Mouse (Mus musculus): ENCODE measurements around the gene Lin7a.

Lin7a gene

DNA sequence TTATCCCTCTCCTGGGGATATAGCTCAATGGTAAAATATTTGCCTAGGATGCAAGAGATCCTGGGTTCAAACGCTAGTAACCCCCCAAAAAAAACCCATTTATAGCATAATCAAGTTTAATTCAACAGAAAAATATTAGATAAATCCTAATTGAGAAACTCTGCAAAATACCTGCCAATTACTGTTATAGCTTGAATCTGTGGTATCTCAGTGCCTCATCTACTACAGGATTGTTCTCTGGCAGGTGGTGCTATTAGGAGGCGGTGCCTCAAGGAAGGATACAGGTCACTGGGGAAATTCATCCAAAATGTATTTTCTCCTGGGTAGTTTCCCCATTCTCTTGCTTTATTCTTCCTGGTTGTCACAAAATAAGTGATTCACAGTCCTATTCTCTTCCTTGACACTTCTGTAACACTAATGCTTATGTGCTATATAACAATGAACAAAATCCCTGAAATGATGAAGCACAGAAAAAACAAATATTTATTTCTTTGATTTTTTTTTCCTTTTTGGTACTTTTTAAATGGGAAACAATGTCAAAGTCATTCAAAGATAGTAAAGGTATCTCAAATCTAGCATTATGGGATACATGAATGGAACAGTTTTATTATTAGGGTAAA, 38.9 kb upstream of the Lin7a start:
- no peak for TF ChIP-seq GATA4 (IDR thresholded peaks at IDR 0.05; ENCODE audit: insufficient replicate concordance, low read length)

DNA sequence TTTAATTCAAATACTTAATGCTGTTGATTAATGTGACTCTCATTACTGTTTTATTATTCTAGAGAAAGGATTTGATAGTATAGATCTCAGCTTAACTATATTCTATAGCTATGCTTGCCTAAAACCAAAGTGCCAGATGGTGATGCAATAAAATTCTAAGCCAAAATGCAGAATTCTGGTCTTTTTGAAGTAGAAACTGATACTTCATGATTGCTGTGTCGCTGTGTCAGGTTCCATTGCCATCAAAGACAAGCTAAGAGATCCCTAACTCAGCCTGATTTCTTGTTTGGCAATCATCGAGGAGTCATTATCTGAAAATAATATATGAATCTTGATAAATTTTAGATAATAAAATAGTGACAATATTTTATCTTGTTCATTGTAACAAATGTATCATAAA, 38.3 kb upstream of the Lin7a start:
- no peak for TF ChIP-seq GATA4 (IDR thresholded peaks at IDR 0.05; ENCODE audit: insufficient replicate concordance, low read length)

DNA sequence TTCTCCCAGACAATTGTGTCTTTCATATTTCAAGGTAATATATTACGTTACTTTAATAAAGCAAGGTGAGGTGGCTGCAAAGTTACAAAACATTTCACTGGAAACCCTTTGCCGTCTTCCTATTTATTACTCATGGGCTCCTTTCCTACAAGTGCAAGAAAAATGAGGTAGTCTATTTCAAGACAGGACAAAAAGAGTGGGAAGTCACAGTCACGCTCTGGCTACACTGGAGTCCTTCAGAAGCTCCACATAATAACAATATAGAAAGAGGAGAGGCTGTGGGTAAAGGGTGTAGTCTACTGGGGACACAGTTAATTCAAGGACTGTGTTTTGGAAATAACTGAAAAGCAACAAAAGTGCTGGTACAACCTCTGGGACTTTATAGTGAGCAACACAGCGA, 37.7 kb upstream of the Lin7a start:
- no peak for TF ChIP-seq GATA4 (IDR thresholded peaks at IDR 0.05; ENCODE audit: insufficient replicate concordance, low read length)

DNA sequence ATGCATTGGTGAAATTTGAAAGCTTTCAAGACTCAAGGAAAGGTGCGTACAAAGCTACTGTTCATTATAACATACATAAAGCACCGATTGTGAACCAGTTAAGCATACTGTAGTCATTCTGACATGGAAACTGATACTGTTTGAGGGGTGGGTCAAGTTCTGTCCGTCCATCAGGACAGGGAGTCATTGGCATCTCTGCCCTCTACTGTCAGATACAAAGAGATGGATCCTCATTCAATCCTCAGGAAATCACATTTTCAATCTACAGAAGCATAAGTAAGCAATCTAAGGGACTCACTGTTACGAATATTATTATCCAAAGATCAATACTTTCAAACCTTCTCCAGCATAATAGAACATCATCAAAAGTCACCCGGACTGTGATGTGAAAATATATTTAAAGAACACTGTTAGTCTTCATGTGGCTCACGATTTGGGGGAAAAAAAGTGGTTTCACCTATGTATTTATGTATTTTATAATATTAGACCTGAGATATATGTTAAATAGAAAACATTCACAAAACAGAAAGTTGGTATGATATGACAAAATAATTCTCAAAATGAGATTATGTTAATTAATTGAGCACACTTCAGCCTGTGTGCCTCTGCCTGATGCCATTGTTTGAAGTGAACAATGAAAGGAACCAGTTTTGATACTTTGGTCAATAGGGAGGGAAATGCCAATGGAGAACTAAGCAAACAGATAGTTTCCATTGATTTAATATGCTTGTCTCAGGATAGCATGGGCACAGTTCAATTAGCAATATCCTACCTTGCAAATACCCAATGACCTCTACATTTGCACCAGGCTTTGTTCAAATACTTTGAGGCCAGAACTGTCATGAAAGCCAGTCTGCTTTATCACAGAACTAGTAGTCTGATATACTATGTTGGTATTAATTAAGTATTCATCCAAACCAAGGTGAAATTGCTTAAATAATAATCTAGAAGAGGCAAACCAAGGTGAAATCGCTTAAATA, 36.8 kb upstream of the Lin7a start:
- no peak for TF ChIP-seq GATA4 (IDR thresholded peaks at IDR 0.05; ENCODE audit: insufficient replicate concordance, low read length)

DNA sequence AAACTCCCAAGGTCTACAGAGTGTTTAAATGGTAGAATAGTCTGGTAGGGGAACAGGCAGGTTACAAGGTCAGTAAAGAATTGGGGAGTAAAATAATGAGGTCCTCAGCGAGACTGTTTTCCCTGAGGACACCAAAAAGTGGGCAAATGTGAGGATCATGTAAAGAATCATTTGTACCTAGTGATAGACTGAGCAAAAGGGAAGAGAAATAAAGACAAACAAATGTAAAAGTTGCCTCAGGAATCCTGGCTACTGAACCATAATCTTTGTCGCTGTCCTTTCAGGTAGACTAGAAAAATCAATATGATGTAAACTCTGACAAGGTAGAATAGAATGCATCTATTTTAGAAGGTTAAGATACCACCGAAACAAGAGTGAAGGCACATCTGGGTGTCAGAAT, 36.0 kb upstream of the Lin7a start:
- TF ChIP-seq GATA4 (IDR thresholded peaks at IDR 0.05; ENCODE audit: insufficient replicate concordance, low read length), result no peak

GRCm38 (mm10) chr10:107236211-107236610, 35.3 kb upstream of the Lin7a start:
- TF ChIP-seq GATA4 (IDR thresholded peaks at IDR 0.05; ENCODE audit: insufficient replicate concordance, low read length), result no peak

DNA sequence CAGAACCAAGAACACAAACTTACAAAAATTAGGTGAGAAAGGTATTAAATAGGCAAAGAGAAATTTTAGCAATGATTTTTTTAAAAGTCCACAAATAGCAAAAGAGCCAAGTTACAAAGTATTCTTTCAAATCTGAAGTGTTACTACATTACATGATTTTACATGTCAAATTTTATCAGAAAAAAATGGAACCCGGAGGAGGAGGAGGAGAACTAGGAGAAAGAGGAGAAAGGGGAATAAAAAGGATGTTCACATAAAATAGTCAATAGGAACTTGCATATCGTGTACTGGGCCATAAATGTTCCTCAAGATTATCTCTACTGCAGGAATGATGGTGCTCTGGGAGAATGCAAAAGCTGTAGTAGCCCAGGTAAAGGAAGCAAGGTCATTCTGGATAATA, 34.4 kb upstream of the Lin7a start:
- no peak for TF ChIP-seq GATA4 (IDR thresholded peaks at IDR 0.05; ENCODE audit: insufficient replicate concordance, low read length)

DNA sequence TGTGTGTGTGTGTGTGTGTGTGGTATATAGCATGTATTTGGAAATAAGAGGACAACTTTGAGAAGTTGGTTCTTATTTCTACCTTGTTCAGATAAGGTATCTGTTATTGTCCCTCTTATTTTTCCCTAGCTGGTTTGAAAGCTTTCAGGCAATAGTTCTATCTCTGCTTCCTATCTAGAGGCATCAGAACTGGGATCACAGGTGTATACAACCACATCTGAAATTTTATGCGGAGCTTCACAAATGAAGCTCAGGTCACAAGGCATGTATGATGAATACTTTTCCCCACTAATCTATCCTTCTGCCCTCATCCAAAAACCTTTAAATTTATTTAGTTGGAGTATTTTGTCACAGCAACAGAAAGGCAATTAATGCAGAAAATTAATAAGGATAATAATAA, 33.8 kb upstream of the Lin7a start:
- no peak for TF ChIP-seq GATA4 (IDR thresholded peaks at IDR 0.05; ENCODE audit: insufficient replicate concordance, low read length)

DNA sequence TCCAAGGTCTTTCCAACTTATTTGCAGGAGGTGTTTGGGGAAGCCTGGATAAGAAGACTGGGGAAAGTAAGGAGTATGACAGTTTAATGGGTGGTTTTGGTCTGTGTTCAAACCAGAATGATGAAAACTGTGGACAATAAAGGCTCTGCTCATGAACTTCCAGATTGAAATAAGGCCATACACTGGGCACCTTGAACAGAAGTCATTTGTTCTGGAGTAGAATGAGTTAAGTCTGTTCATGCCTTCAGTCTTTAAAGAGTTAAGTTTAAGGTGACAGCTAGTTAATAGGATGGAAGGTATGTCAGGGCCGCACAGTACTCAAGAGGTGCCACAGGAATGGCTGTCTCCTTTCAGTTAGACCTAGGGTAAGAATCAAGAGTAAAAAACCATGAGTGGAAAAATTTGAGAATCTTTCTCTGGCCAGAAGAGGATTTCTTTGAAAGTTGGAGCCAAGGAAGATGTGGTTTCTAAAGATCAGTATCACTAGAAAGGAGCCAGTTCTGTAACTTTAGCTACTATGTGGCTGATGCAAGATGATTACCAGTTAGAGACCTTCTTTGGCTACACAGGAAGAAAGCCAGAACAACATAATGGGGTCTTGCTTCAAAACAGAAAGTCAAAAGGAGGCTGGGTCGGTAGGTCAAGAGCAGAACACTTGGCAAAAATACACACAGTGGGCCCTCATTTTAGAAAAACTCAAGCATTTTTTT, 33.2 kb upstream of the Lin7a start:
- no peak for TF ChIP-seq GATA4 (IDR thresholded peaks at IDR 0.05; ENCODE audit: insufficient replicate concordance, low read length)

GRCm38 (mm10) chr10:107238861-107239435, 32.5 kb upstream of the Lin7a start:
- no peak for TF ChIP-seq GATA4 (IDR thresholded peaks at IDR 0.05; ENCODE audit: insufficient replicate concordance, low read length)

DNA sequence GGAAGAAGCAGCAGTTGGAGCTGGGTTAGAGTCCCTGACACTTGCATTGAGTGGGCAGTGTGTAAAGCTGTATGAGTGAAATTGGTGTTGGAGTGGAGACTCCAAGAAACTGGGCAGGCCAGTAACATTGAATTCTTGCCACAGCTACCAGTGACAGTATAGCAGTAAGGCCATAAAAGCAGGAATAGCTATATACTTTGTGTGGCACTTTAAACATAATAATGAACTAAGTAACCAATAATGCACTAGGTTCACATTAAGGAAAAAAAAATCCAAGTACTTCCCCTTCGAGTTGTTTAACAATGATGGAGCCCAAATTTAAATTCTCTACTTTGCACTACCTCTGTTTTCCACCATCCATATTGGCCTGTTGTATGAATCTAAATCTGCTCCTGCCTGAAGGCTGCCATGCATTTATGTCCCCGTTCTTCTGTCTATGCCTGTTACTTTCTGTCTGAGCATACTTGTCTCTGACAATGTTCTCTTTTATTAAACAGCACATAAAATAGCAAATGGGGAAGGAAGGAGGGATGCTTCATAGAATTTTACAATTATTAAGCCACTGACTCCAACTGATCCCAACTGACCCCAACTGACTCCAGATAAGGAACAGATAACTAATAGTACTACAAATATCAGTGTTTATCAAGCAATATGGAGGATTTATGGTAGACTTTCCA, 31.7 kb upstream of the Lin7a start:
- no peak for TF ChIP-seq GATA4 (IDR thresholded peaks at IDR 0.05; ENCODE audit: insufficient replicate concordance, low read length)

DNA sequence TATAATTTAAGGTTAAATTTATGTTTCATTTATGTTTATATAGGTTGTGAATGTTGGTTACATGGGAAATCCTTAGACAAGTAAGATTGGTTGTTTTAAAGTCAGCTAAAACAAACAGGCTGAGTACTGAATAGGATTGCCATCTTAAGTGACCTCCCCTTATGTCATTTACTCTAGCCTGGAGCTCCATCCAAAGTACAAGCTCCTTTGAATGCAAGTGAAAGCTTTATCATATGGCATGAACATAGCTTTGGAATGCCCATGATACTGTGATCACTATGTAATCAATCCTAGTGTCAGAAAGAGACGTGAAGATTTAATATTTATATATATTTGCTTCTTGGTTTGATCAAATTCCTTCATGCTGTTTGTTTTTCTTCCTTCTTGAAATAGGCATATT, 31.0 kb upstream of the Lin7a start:
- TF ChIP-seq GATA4 (IDR thresholded peaks at IDR 0.05; ENCODE audit: insufficient replicate concordance, low read length), result no peak

DNA sequence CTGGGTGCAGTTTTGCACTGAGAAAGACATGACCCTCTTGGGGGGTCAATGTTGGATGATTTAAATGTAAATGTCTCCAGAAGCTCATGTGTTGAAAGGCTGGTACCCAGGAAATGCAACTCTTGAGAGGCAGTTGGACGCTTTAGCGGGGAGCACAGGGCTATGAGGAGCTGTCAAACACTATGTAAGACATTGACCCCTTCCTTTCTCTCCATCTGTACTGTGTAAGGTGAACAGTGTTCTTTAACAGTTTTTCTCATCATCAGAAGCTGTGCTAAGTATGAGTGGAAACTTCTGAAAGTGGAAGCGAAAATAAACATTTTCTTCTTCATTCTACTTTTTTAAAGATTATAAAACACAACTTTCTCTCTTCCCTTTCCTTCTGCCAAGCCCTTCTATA, 30.5 kb upstream of the Lin7a start:
- no peak for TF ChIP-seq GATA4 (IDR thresholded peaks at IDR 0.05; ENCODE audit: insufficient replicate concordance, low read length)

- TF ChIP-seq GATA4 (IDR thresholded peaks at IDR 0.05; ENCODE audit: insufficient replicate concordance, low read length), result no peak
Observed at GRCm38 (mm10) chr10:107241406-107241805, 30.1 kb upstream of the Lin7a start.

Data from liver, adult (tissue).